Mouse (Mus musculus) small intestine, adult 2 months (tissue): Measurements from ENCODE around the gene Papss1.

Experiments
- CTCF ChIP-seq: fragments of 200-500 bp; IDR thresholded peaks from 2 replicates; pipeline ENCODE4 v1.5.1; 2012; ENCODE audit warnings: low read depth, mild to moderate bottlenecking, control low read depth, inconsistent platforms, low read length, moderate library complexity, mixed read lengths; ENCODE audit not compliant: insufficient replicate concordance, insufficient read length; ENCODE audit errors: extremely low read depth
- POLR2A ChIP-seq: fragments of 200-500 bp; IDR thresholded peaks from 2 replicates; pipeline ENCODE4 v1.6.1; 2012; ENCODE audit warnings: low read depth, mild to moderate bottlenecking, control low read depth, inconsistent platforms, low read length, moderate library complexity

- TF ChIP-seq POLR2A (no peak), CTCF (no peak)
These were observed 126.0 kb downstream of the Papss1 start for GRCm38 (mm10) chr3:131690543-131690942.
